Mouse (Mus musculus): ENCODE measurements around the gene Atp5f1.
A peak's percentile ranks its signal among the peaks of the same experiment; 100 is the strongest.
"Not testable (repeated sequence)": the region's sequence is repeated elsewhere in the genome, so short reads cannot be mapped to it uniquely, and the experiment has no call there.

Gene Atp5f1

DNA sequence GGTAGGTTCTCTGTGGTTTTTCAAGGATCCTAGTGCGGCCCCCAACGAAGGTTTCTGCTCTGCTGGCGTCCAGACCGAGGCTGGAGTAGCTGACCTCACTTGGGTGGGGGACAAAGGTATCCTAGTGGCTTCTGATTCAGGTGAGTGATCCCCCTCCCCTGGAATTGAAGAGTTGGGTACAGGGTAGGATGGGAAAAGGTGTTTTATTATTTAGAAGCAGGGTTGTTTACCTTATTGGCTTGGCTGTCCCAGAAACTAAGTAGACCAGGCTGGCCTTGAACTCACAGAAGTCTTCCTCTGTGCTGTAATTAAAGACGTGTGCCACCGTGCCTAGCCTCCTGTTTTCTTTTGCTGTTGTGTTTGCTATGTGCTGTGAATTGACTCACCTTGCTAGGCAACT is at the start of gene Atp5f1:
Atp5f1 (minus strand) TSS at position 101 of the 400 bp plus-strand sequence.
- no peak for DNase-seq (ENCODE audit: low read depth)

- DNase-seq (ENCODE audit: low read depth), result not testable (repeated sequence)
Measured at GRCm38 (mm10) chr3:106003360-106003759, 43.5 kb upstream of the Atp5f1 start.

- DNase-seq (ENCODE audit: low read depth), result no peak
Measured at GRCm38 (mm10) chr3:106001416-106002370, 41.8 kb upstream of the Atp5f1 start.

- DNase-seq (ENCODE audit: low read depth), result no peak
Measured at GRCm38 (mm10) chr3:106000707-106001375, 40.9 kb upstream of the Atp5f1 start.

DNA sequence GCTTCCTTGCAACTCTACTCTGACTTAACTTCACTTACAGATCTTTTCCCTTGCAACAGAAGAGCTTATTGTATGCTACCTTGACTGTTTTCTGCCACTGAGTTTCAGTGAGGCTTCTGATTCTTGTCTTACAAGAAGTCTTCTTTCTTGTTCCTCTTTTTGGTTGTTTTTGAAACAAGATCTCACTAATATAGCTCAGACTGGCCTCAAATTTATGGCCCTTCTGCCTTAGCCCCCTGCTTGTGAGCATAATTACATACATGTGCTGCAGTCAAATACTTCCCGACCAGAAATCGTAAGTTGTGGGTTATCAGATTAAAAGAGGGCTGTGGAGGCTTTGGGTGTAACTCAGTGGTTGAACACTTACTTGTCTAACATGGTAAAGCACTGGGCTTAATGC is 34.8 kb upstream of the Atp5f1 start:
- no peak for DNase-seq (ENCODE audit: low read depth)

- peak; percentile 56 for DNase-seq (ENCODE audit: low read depth)
Measured at GRCm38 (mm10) chr3:105991653-105992283, 31.9 kb upstream of the Atp5f1 start.

- not testable (repeated sequence) for DNase-seq (ENCODE audit: low read depth)
Measured at GRCm38 (mm10) chr3:105989611-105990010, 29.7 kb upstream of the Atp5f1 start.

DNA sequence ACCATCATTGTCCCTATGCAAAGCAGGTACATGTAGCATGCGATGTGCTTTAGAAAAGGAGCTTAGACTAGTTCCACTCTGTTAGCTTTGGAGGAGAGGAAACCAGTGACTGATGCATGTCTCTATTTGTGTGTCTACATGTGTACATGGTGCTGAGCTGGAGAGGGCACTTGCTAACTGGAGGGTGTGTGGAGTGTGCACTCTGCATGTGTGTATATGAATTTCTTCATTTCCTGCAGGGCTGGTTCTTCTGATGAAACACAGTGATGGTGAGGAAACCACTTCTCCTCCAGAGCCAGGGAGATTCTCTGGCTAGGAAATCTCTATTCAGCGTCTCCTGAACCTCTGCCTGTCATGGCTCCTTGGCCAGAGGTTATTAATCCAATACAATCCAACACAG is 14.3 kb upstream of the Atp5f1 start:
- no peak for DNase-seq (ENCODE audit: low read depth)

DNA sequence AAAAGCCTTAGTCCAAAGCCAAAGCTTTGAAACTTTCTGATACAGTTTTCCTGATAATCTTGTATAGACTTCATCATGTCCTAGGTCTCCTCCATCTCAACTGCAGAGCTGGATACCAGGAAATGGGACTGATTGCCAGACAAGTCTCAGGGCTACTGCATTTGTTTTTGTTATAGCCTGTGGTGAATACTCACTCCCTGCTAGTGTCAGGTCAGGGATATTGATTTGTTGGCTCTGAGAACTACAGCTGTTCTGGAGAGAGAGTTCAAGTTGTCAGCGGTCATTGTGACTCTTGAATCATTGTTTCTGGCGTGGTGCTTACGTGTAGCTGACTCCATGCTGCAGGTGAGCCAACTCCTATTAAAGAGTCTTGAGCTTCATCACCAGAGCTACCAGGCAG is 13.5 kb upstream of the Atp5f1 start, which contains the start of gene Ovgp1:
Ovgp1 (plus strand) TSS at position 301 of the 400 bp plus-strand sequence.
- no peak for DNase-seq (ENCODE audit: low read depth)

GRCm38 (mm10) chr3:105971831-105972446 is 12.0 kb upstream of the Atp5f1 start:
- no peak for DNase-seq (ENCODE audit: low read depth)

DNA sequence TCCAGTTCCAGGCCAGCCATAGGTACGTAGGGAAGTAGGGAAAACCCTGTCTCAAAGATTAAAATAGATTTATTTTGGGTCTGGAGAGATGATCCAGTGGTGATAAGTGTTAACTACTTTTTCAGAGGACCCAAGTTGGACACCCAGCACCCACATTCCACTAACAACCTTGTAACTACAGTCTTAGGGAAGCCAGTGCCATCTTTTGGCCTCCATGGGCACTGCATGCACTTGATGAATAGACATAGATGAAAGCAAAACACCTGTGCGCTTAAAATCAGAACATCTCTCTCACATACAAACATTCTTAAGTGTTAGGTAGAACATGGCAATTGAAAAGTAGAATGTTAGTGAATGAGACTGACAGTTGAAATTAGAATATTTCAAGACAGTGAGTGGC is 801 bp upstream of the Atp5f1 start:
- DNase-seq (ENCODE audit: low read depth), result no peak

GRCm38 (mm10) chr3:105959585-105959984 is 314 bp downstream of the Atp5f1 start:
- DNase-seq (ENCODE audit: low read depth), result no peak

- peak; percentile 100 for DNase-seq (ENCODE audit: low read depth)
Measured at GRCm38 (mm10) chr3:105958974-105959580, 822 bp downstream of the Atp5f1 start, which contains the start of gene Wdr77. Wdr77 (plus strand) TSS chr3:105959369.

- no peak for DNase-seq (ENCODE audit: low read depth)
Measured at GRCm38 (mm10) chr3:105958204-105958603, 1.7 kb downstream of the Atp5f1 start.

GRCm38 (mm10) chr3:105957235-105957634 is 2.7 kb downstream of the Atp5f1 start:
- DNase-seq (ENCODE audit: low read depth), result no peak

GRCm38 (mm10) chr3:105951348-105951747 is 8.6 kb downstream of the Atp5f1 start:
- no peak for DNase-seq (ENCODE audit: low read depth)

DNA sequence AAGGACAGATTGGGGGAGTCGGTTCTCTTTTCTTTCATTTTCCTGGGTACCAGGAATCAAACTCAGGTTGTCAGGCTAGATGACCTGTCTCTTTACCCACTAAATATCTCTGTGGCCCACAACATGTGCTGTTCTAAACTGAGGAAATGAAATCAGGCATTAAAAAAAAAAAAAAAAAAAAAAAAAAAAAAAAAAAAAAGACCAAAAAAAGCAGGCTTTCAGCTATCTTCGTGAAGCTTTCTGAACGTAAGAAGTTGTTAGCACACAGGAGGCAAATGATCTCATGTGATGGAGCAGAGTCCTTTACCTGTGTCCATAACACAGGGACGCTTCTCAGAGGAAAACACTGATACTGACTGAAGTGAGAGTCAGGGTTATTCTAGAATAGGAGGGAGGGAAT is 23.8 kb downstream of the Atp5f1 start:
- DNase-seq (ENCODE audit: low read depth), result no peak

DNA sequence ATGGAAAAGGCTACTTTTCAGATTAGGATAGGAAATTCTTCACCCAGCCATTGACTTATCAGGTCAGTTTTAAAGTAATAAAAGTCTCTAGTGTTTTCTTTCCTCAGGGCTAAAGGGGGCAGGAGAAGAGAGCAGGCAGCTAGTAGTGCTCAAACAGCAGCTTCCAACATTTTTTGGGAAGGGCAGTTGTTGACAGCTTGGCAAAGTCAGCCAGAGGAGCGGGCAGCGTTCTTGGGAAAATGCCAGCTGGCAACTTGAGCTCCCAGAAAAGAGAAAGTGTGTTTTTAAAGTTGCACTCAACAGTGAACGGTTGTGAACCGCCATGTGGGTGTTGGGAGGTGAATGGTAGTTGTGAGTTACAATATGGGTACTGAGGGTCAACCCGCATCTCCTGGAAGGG is 24.9 kb downstream of the Atp5f1 start:
- DNase-seq (ENCODE audit: low read depth), result no peak

- no peak for DNase-seq (ENCODE audit: low read depth)
Measured at GRCm38 (mm10) chr3:105933926-105934325, 26.0 kb downstream of the Atp5f1 start.

DNA sequence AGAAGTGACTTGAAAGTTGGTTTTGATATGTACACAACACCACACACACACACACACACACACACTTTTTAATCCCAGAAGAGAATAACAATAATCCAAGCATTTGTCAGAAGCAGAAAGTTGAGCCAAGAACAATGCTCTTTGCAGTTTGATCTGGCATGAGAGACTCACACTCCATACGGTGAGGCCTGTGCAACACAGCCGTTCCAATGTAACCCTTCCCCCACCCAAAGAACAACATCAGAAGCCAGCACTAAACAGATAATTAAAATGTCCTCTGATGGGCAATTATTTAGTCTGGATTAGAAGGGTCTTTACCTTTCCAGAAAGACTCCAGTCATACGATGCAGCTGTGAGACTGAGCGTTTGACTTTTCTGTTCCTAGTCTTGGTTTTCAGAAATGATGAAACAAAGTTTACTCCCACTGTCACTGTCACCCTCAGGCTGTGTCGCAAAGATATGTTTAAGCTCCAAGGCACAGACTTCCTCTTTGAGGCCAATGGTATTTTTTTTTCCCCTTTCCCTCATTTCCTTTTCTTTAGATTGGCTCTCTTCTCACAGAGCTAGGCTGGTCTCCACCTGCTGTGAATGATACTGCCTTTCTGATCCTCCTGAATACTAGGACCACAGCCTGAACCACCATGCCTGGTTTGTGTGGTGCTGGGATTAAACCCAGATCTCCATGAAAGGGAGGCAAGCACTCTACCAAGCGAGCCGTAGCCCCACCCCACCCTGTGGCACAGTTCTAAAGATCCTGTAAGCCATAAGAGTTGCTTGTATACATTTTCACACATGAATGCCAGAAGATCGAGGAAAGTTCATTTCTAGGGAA is 27.4 kb downstream of the Atp5f1 start, which contains the start of gene I830077J02Rik:
I830077J02Rik (minus strand) TSS at position 425 of the 832 bp plus-strand sequence.
- no peak for DNase-seq (ENCODE audit: low read depth)

GRCm38 (mm10) chr3:105931095-105931494 is 28.8 kb downstream of the Atp5f1 start:
- no peak for DNase-seq (ENCODE audit: low read depth)
